Mouse (Mus musculus): Measurements from ENCODE around the gene Pbx4.

- TF ChIP-seq CTCF (IDR thresholded peaks at IDR 0.05) (peak; percentile 99), POLR2A (IDR thresholded peaks at IDR 0.05; ENCODE audit: insufficient read depth, low read depth, low read length) (no peak)
Observed at GRCm38 (mm10) chr8:69874155-69874554, 41.9 kb downstream of the Pbx4 start.
